Mouse (Mus musculus) cerebellum, postnatal 10 days (tissue): ENCODE results near the gene Ntrk3.

ENCODE experiments used
- DNase-seq, 2 experiments: peaks; one replicate each; pipeline ENCODE4 v3.0.0; 2021; ENCODE audit warnings: mixed read lengths in 2 of 2

Gene Ntrk3

DNA sequence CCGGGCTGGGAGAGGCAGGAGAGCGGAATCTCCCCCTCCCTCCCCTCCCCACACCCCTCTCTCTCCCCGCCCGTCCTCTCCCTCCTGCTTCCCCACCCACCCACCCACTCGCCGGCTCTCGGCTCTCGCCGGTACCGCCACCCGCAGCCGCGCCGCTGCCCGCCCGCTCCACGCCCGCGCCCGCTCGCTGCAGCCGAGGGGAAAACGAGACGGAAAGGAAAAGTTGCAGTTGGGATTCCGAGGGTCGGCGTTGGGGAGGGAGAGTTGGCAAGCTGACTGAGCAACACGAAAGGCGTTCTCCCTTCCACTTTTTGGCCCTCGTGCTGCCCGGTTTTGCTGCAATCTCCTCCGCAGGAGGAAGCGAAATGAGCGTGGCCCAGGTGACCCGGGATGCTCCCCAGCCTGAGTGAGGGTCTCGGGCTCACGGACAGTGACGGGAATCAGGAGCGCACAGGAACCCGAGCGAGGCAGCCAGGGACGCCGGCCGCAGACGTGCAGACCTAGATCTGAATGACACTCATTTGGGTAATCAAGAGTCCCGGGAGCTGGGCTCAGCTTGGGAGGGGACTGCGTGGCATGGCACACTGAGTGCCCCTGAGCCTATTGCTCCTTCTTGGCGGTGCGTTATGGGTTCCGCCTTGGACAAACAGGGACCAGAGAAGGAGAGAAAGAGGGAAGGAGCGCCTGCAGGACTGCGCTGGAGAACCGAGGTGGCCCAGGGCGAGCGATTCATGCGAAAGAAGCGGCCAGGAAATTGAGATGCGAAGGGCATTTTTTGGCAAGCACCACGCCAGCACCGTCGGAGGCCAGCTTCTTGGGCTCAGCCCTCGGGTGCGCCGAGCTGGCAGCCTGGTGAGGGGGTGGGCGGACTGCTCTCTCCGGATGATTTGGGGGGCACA, 159.1 kb downstream of the Ntrk3 start:
- peak; percentile 74 to 77 for DNase-seq

DNA sequence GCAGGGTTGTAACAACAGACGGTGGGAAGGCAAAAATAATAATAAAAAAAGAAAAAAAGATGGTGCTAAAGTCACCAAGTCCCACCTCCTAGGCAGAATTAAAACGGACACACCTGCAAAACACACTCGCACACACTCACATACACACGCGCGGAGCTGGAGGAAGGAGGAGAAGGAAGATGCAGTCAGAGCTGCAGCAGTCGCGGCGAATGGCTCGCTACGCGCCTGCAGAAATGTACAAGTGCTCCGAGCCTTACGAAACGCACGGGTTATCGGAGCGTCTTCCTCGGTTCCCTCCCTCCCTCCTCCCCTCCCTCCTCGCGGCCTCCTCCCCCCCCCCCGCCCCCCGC, 159.7 kb downstream of the Ntrk3 start:
- peak in 1 of 2 experiments; percentile 67 for DNase-seq

DNA sequence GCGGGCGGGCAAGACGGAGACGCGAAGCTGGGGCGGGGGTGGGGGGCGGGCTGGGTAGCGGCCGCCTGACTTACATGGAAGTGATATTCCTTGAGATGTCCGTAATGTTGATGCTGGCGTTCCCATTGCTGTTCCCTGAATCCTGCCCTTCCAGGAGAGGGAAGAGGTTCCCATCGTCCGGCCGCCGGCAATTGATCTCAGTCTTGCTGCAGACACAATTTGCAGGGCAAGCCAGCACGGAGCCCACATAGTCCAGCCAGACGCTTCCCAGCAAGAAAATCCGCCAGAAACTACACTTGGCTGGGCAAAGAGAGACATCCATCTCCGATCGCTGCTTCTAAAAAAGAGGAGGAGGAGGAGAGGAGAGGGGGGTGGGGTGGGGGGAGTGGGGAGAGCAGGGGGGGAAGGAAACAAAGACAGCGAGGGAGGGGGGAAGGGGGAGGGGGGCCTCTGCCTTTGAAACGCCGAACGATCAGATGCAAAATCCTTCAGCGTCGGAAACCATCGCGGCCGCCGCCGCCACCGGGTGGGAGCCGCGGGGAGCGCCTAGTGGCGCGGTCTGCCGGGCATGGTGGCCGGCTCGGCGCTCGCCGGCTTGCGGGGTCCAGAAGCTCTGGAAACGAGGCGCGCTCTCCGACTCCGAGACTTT, 160.2 kb downstream of the Ntrk3 start:
- peak in 1 of 2 experiments; percentile 65 for DNase-seq

DNA sequence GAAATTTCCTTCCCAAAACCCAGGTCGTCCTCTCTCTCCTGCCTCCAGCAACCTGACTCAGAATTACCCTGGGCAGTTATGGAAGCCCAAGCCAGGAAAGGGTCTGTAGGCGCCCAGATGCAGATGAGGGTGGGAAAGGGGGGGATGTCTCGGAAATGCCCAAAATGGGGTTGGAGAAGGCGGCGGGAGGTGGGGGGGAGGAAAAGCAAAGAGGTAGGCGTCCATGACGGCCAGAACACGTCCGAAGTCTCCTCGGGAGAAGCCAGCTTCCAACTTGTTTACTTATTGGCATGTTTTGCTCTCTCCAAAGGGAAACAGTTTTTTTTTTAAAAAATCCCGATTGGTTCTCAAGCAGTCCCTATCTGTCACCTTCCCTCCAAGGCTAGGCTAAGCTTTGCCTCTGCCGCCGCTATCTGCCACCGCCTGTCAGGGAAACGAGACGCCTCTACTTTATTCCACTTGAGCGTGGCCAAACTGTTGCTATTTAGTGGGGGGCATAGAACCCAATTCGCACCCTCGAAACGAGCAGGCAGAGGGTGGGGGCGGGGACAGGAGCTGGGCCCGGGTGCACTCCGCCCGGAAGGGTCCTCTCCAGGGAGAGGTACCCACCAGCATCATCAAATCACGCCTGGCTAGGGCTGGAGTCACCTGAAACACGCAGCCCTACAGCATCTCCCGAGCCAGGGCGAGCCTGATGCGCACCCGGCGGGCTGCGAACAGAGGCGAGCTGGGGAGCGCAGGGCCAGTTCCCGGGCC, 160.9 kb downstream of the Ntrk3 start:
- peak; percentile 65 to 66 for DNase-seq

DNA sequence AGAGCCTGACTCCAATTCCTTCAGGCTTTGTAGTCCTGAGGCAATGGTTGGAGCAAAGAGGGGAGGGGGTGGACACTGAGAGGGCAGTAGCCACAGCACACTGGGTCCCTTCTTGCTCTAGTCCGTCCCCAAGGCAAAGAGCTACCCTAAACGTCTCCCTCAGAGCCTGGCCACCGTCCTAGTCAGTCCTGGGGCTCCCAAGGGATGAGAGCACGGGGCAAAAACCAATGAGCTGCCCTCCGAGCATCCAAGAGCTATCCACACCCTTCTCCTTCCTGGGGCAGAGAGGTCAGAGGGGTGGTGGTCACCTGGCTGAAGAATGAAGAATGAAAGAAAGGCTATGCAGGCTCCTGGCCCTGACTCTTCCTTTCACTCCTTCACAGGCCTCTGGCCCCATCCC, 161.6 kb downstream of the Ntrk3 start:
- peak in 1 of 2 experiments; percentile 37 for DNase-seq

DNA sequence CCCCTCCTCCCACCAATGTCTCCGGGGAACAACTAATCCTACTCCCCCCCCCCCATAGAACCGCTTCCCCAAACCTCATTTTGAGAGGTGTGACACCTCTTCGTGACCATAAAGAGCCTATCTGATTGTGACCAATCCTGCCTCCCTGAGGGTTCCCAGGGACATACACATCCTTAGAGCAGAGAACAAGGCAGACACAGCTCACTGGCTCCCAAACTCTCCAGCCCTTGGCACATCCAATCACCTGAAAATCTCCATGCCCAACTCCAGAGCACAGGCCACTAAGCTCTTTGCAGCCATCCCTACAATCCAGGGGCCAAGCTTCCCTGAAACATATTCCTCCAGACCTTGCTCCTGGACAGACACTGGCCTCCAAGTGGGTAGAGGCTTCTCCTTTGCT, 162.3 kb downstream of the Ntrk3 start:
- DNase-seq = no peak

DNA sequence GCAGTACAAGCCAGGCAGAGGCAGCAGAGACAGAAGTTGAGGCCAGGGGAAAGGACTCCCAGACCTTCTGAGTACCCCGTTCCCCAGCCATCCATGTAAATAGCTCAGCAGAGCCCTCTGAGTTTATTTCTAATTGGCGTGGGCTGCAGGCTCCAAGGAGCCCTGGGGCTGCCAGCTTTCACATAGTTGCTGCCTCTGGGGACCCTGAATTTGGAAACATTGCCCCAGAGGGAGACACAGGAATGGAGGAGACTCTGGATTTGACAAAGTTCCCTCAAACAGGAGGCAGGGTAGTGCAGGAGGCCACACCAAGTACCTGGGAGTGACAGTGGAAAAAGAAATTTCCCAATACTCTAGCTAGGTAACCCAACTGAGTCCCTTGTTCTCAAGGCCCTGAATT, 166.6 kb downstream of the Ntrk3 start:
- peak in 1 of 2 experiments; percentile 2 for DNase-seq

DNA sequence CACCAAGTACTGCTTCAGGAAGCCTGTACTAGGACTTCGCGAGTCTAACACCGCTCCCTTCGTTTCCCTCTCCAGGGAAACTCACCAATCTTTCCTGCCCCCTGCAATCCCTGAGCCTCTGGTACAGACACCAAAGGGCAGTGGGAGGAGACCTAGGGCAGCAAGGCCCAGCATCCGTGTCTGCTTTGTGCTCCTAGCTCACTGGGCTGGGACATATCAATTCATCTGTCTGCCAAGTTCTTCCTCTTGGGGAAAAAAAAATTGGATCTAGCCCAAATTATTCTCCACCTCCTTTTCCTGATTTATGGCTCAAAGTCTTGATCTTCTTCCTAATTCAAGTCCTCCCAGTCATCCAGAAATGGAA, 168.6 kb downstream of the Ntrk3 start:
- no peak for DNase-seq

DNA sequence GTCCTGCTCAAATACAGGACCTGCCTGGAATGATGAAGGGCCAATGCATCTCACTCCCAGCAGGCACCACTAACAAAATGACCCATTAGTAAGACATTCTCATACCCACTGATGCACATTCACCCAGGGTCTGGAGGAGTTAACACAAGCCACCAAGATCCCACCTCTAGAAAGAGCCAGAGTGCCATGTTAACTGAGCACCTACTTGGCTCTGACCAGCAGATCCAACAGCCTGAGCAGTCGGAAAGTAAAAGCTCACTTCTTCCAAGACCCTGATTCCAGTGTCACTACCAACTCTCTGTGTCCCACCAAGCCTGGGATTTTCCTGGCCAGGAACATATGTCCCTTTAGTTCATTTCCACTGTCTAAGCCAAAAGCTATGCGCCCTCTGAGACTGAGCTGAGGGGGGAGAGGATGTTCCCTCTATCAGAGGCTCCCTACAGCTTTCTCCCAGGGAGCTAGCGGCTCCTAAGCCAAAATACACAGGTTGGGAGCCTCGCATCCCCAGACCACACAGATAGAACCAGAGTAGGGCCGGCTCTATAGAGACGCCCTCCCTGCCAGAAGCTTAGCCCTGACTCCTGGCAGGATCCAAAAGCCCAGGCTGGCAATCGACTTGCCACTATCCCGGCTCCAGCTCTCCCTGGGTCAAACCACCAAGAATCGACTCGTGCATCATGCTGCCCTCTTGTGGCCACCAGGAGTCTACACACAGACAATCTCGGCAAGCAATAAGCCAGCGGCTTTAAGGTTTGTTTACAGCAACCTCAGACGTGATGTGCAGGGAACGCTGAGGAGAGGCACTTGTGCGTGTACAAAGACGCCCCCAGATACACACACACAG, 169.2 kb downstream of the Ntrk3 start:
- peak; percentile 91 to 92 for DNase-seq

DNA sequence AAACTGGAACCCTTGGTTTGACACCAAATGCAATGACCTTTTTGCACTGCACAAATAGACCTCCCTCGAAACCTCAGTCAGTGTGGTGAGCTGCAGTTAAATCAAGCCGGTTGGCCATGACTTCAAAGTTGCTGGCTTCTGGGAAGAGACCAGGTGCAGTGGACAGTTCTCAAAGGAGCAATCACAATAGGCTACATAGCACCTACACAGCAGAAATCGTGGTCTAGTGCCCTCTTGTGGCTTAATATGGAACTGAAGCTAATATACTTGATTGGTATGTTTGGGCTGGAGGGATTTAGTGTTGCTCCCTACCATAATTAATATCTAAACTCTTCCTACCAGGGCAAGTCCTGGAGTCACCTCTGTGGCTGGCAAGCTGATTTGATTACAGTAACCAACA, 171.2 kb downstream of the Ntrk3 start:
- DNase-seq = peak; percentile 65 to 84

DNA sequence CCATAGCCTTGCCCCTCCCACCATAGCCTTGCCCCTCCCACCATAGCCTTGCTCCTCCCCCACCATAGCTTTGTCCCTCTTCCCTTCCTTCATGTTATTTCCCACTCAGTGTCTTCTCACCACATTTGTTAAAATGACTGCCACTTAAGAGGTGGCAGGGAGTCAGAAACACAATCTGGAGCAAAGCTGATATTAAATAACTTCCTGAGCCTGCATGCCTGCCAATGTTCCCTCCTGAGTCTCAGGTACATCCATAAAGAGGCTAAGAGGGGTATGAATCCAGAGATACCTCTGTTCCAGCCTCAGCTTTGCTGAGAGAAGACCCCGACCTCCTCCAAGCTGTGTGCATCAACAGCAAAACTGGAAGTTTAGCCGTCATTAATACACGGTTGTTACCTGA, 172.4 kb downstream of the Ntrk3 start:
- no peak for DNase-seq

DNA sequence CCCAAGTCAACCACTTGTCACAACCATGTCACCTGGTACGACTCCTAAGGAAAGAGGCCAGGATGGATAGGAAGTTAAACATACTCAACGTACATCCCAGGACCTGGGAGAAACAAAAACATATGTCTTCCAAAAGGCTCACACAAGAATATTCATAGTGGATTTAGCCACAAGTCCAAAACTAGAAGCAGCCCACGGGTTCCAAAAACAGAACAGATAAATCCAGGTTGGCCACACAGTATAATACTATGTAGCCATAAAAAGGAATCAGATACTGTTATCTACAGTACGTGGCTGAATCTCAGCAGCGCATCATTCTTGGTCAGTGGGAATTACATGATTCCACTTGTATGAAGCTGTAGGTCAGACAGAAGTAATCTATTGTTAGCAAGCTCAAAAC, 179.3 kb downstream of the Ntrk3 start:
- DNase-seq = no peak

DNA sequence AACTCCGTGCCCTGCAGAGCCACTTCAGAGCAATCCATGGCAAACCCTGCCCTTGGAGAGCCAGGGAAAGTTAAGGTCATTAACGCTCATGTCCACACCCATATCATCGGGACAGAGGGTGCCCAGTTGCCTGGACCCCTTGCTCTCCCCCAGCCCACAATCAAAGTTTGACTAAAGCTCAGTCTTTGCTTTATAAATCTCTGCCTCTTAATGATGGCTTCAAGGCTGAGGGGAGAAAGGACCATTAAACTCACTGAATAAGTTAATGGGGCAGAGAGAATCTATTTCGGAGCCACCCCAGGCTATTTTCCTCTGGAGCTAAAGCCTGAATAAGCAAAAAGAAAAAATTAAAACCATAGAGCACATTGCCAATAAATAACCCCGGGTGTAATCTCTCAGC, 182.3 kb downstream of the Ntrk3 start:
- no peak for DNase-seq

DNA sequence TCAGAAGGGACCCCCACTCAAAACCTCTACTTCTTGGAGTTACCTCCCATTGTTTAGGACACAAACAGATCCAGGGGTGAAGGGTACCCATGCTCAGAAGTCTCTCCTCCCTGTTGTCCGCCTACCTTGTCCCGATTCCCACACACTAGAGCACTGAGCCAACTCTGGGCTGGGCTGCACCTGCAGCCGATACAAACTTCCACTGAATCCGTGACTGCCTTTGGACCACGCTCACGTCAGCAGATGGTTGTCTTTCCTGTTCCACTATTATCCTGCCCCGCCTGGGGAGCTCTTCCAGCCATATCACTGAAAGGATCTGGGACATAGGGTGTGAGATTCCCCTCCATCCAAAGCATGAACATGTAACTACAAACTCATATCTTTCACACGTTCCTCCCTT, 188.4 kb downstream of the Ntrk3 start:
- DNase-seq = peak in 1 of 2 experiments; percentile 56

DNA sequence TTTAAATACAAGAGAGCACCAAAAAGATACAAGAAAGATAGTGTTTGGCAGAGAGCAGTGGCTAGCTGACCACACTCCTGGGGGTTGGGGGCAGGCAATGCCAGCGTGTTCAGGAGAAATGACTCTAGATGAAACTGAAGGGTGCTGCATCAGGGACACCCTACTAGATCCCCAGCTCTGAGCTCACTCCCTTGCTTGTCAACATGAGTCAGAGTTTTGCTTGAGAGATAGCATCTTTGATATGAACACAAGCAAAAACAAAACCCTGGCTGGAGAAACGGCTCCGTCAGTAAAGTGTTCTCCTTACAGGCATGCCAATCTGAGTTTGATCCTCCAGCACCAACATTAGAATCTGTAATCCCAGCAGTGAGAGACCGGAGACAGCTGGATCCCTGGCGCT, 189.1 kb downstream of the Ntrk3 start:
- DNase-seq = no peak

DNA sequence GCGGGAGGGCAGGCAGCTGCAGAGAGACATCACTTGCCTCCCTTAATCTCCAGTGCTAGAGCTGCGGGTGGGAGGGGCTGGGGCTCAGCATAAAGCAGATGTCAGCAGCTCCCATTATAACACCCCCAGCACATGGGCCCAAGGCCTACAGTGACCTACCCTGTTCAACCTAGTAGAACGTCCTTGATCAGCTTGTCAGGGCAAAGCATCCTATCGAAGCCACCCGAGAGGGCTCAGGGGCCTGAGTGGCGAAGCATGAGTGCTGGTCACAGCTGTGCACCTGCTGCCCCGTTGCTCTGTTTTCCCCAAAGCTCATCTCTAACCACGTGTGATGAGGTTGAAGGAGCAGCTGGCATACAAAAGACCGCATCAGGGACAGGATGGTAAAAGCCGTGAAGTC, 191.3 kb downstream of the Ntrk3 start:
- no peak for DNase-seq

DNA sequence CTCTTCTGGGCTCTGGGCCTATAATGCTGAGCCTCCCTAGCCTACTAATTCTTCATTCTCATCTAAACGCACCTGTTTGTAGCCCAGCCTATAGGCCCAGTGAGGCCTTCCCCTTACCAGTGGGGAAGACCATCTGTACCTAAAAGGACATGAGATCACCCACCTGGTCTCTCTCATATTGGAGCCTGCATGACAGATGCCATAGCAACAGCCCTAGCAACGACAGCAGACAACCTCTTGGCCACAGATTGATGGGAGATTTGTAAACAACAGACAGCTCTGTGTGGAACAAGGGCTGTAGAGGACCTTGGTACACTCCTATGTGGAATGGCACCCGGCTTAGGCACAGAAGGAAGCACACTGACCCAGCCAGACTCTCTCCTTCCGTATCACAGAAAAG, 195.3 kb downstream of the Ntrk3 start:
- DNase-seq = peak; percentile 58 to 62

DNA sequence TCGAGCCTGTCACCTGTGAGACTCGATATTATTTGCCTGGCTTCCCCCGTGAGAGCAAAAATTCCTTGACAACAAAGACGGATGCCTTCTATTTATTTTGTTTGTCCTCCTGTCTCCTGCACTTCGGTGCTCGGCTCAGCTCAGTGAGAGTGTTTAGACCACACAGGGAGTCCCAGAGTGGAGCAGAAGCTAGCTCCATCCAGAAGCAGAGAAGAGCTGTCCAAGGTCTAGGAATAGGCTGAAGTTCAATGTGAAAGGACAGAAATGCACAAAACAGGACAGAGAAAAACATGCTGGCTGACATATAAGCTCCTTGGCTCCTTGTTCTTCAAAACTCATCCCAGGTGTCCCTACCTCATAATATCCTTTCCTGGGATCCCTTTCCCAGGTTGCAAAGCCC, 207.5 kb downstream of the Ntrk3 start:
- DNase-seq = no peak

DNA sequence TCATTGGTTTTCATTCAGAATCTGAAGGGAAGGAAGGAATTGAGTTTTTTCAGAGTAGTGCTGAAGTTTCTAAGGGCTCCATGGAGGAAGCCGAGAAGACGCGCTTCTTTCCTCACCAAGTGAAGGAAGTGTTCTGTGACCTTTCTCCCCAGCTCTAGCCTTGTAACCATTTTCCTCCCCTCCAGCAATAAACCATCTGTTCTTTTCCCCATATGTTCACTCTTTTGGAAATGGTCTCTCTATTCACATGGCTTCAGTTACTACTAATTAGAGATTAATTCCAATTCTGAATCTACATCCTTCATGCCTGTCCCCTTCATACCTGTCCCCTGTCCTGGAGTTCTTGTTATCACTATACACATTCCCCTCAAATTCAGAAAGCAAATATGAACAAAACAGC, 209.8 kb downstream of the Ntrk3 start:
- no peak for DNase-seq

DNA sequence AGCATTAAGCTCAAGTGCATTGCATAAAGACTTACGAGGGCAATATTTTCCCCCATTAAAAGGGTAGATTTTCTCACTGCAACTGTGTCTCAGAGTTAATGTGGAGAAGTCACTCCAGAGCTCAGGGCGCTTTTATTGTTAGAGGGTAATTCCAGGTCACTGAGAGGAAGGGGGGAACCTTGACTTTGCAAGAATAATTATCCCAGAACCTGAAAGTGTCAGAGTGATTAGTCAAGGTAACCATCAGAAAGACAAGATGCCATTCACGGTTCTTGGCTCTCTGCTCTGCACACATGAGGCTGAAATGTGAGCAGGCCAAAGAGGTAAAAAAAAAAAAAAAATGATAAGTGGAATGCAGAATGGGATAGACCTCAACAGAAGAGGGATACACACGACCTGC, 210.2 kb downstream of the Ntrk3 start:
- DNase-seq = no peak

DNA sequence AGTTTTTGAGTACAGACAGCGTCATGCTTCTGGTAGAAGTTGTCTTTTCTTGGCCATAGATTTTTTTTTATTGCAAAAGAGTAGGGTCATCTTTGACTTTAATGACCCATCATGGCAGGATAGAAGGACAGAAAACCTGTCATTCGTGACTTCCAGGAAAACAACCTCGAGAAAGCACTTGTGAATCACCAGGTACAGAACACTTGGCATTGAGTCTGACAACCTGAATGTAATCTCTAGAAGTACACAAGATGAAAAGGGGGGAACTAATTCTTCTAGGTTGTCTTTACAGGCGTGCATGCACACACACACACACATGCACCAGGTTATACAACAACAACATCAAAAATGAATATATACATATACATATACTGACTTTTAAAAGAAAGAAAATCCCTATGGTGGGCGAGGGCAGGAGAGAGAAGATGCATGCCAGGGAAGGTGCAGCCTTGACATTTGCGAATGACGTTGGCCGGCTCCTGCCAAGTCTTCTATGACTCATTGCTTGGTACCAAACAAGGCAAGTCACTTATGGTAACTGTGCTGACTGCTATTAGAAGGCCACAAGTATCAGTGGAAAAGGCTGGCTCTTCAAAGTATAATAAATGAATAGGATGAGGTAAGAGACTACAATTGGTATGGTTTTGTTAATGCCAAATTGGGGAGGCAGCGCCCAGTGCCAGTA, 217.4 kb downstream of the Ntrk3 start:
- no peak for DNase-seq

DNA sequence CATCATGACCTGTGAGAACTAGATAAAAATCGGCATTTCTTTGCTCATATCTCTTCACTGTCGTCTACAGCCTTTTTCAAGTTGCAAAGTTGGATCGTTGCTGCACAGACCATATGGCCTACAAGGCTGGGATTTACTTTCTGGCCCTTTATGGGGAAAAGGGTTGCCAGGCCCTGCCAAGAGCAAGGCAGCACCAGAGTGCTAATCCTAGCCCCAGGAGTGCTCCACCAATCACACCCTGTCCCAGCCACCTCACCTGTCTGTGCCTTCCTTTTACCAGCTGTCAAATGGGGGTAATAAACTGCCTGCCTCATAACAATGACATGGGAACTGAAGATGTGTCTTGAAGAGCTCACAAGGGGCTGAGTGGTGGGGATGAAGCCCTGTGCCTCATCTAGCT, 218.1 kb downstream of the Ntrk3 start:
- peak; percentile 45 to 69 for DNase-seq
